In genomic region chr6:34353658-34354353, GRCm38 (mm10) we compare ENCODE assay signal across 8 mouse cellular contexts. TPM values are rescaled to one million over a fixed set of nuclear protein-coding genes. Genes with fewer than 3 reads are reported as not detected.
DNase-seq lines count a peak whose midpoint lies in the region; ATAC-seq and TF ChIP-seq lines count a peak whose summit lies in the region.

TSS of gene Akr1b8 (plus strand) at chr6:34354119.

- peak; percentile 55 for DNase-seq in kidney, postnatal 0 days (ENCODE audit: low spot score)
- DNase-seq in kidney, postnatal 25 days, result no peak
- peak; percentile 62 for DNase-seq in cerebellum, adult 11 months
- DNase-seq in limb, embryonic 11.5 days (ENCODE audit: low spot score), result peak; percentile 59
- no peak for DNase-seq in ovary, adult 18-20 months (ENCODE audit: low spot score)
- no peak for DNase-seq in thymus, adult 2 months

- peak within 1 kb of the TSS; percentile 42; the same call in 1 of the 2 replicates for H3K27ac ChIP-seq in kidney, postnatal 0 days
- no peak within 1 kb of the TSS for H3K27ac ChIP-seq in forebrain, embryonic 16.5 days (ENCODE audit: low read length)
- peak within 1 kb of the TSS; percentile 62; the same call in 1 of the 2 replicates for H3K27ac ChIP-seq in limb, embryonic 11.5 days (replicated peaks; ENCODE audit: low read depth, low read length)
- no peak within 1 kb of the TSS for H3K27ac ChIP-seq in neural tube, embryonic 13.5 days (replicated peaks)
- no peak within 1 kb of the TSS for H3K27ac ChIP-seq in thymus, adult 2 months (ENCODE audit: control insufficient read depth, insufficient read depth, low read length)

- H3K27me3 ChIP-seq in kidney, postnatal 0 days (ENCODE audit: insufficient read depth, low read length), result no peaks in the 10 kb centered on the region
- H3K27me3 ChIP-seq in forebrain, embryonic 16.5 days (replicated peaks; ENCODE audit: control insufficient read depth, insufficient read depth, low read length), result no peaks in the 10 kb centered on the region
- H3K27me3 ChIP-seq in limb, embryonic 11.5 days (ENCODE audit: control insufficient read depth, insufficient read depth, low read length), result no peaks in the 10 kb centered on the region
- H3K27me3 ChIP-seq in neural tube, embryonic 13.5 days, result no peaks in the 10 kb centered on the region
- H3K27me3 ChIP-seq in thymus, adult 2 months (ENCODE audit: control insufficient read depth, insufficient read depth, low read length), result no peaks in the 10 kb centered on the region

- H3K36me3 ChIP-seq in kidney, postnatal 0 days (ENCODE audit: insufficient read depth, low read length), result no peaks in the 10 kb centered on the region
- H3K36me3 ChIP-seq in forebrain, embryonic 16.5 days (ENCODE audit: control insufficient read depth, insufficient read depth), result no peaks in the 10 kb centered on the region
- H3K36me3 ChIP-seq in limb, embryonic 11.5 days (ENCODE audit: control insufficient read depth, insufficient read depth, low read length), result no peaks in the 10 kb centered on the region
- no peaks in the 10 kb centered on the region for H3K36me3 ChIP-seq in neural tube, embryonic 13.5 days
- H3K36me3 ChIP-seq in thymus, adult 2 months (ENCODE audit: control insufficient read depth, insufficient read depth, low read length), result no peaks in the 10 kb centered on the region

- WGBS in kidney, postnatal 0 days, result 10% methylated on average over 16 of the region's 16 CpGs
- WGBS in forebrain, embryonic 16.5 days, result 14% methylated on average over 16 of the region's 16 CpGs
- WGBS in limb, embryonic 11.5 days, result 12% methylated on average over 16 of the region's 16 CpGs
- WGBS in neural tube, embryonic 13.5 days, result 15% methylated on average over 16 of the region's 16 CpGs
- 57% methylated on average over 16 of the region's 16 CpGs for WGBS in thymus, adult 2 months

- H3K9ac ChIP-seq in kidney, postnatal 0 days (ENCODE audit: low read depth, low read length), result 0 out of 2 replicates have a peak within 1 kb of the TSS, but pooled peaks have one; percentile 42
- no peak within 1 kb of the TSS for H3K9ac ChIP-seq in forebrain, embryonic 16.5 days (replicated peaks; ENCODE audit: low read depth, low read length)
- peak within 1 kb of the TSS; percentile 47 for H3K9ac ChIP-seq in limb, embryonic 11.5 days (ENCODE audit: low read length)
- no peak within 1 kb of the TSS for H3K9ac ChIP-seq in neural tube, embryonic 13.5 days

- H3K4me3 ChIP-seq in kidney, postnatal 0 days (replicated peaks; ENCODE audit: low read depth, low read length), result peak within 1 kb of the TSS; percentile 20; the same call in 1 of the 2 replicates
- H3K4me3 ChIP-seq in forebrain, embryonic 16.5 days (replicated peaks; ENCODE audit: low read length), result 0 out of 2 replicates have a peak within 1 kb of the TSS, but pooled peaks have one; percentile 5
- H3K4me3 ChIP-seq in limb, embryonic 11.5 days (ENCODE audit: low read depth, low read length), result peak within 1 kb of the TSS; percentile 17
- peak within 1 kb of the TSS; percentile 20 for H3K4me3 ChIP-seq in neural tube, embryonic 13.5 days
- no peak within 1 kb of the TSS for H3K4me3 ChIP-seq in thymus, adult 2 months (ENCODE audit: control insufficient read depth, insufficient read depth, low read length)

- ATAC-seq in kidney, postnatal 0 days (replicated peaks; ENCODE audit: low FRiP score, low read depth), result peak; percentile 66; the same call in 1 of the 2 replicates
- no peak; the same call in 1 of the 2 replicates for ATAC-seq in forebrain, embryonic 16.5 days
- no peak for ATAC-seq in limb, embryonic 11.5 days (ENCODE audit: insufficient number of reproducible peaks, low FRiP score, low TSS enrichment, low read depth)
- ATAC-seq in neural tube, embryonic 13.5 days (ENCODE audit: low read depth), result 0 out of 2 replicates have a peak, but pooled peaks have one; percentile 32

- TF ChIP-seq POLR2A in thymus, adult 2 months (IDR thresholded peaks at IDR 0.05; ENCODE audit: control insufficient read depth, extremely low read depth, insufficient read depth, low read length, poor library complexity), result no peak

- no peaks in the 10 kb centered on the region for H3K4me1 ChIP-seq in kidney, postnatal 0 days (replicated peaks; ENCODE audit: insufficient read depth, low read length)
- H3K4me1 ChIP-seq in forebrain, embryonic 16.5 days (replicated peaks; ENCODE audit: control insufficient read depth, insufficient read depth, low read length), result peaks cover 7% of the 10 kb centered on the region; the same call in 1 of the 2 replicates
- H3K4me1 ChIP-seq in limb, embryonic 11.5 days (ENCODE audit: control insufficient read depth, insufficient read depth, low read length), result peaks cover 3% of the 10 kb centered on the region; the same call in 1 of the 2 replicates
- H3K4me1 ChIP-seq in neural tube, embryonic 13.5 days (replicated peaks), result peaks cover 8% of the 10 kb centered on the region
- 0 out of 2 replicates have a peak, but pooled peaks cover 2% of the 10 kb centered on the region for H3K4me1 ChIP-seq in thymus, adult 2 months (replicated peaks; ENCODE audit: control insufficient read depth, insufficient read depth, low read length)

- TF ChIP-seq CTCF in kidney, postnatal 0 days (IDR thresholded peaks at IDR 0.05; ENCODE audit: low read depth), result no peak
- TF ChIP-seq CTCF in thymus, adult 2 months (IDR thresholded peaks at IDR 0.05; ENCODE audit: borderline replicate concordance, control insufficient read depth, extremely low read depth, insufficient read depth, low read length, poor library complexity), result no peak

- no peaks in the 10 kb centered on the region for H3K9me3 ChIP-seq in kidney, postnatal 0 days (replicated peaks; ENCODE audit: low read length)
- no peaks in the 10 kb centered on the region for H3K9me3 ChIP-seq in forebrain, embryonic 16.5 days (ENCODE audit: control insufficient read depth, low read length)
- H3K9me3 ChIP-seq in limb, embryonic 11.5 days (ENCODE audit: control insufficient read depth, low read length), result no peaks in the 10 kb centered on the region
- no peaks in the 10 kb centered on the region for H3K9me3 ChIP-seq in neural tube, embryonic 13.5 days

- peak within 1 kb of the TSS; percentile 55 for H3K4me2 ChIP-seq in kidney, postnatal 0 days (ENCODE audit: low read length)
- H3K4me2 ChIP-seq in forebrain, embryonic 16.5 days (ENCODE audit: low read length), result peak within 1 kb of the TSS; percentile 39
- H3K4me2 ChIP-seq in limb, embryonic 11.5 days (ENCODE audit: low read depth, severe bottlenecking), result peak within 1 kb of the TSS; percentile 50
- H3K4me2 ChIP-seq in neural tube, embryonic 13.5 days, result peak within 1 kb of the TSS; percentile 45

RNA-seq across cellular contexts. Expression of gene Akr1b8, which starts in this region (rescaled TPM):
- polyA plus RNA-seq in kidney, postnatal 0 days (2015; fragmentation: Nextera tagmentation; extraction: Ambion mirVana), result 14.7 and 14.9 TPM in 2 replicates
- 1.7 and 2.2 TPM in 2 replicates for polyA plus RNA-seq in forebrain, embryonic 16.5 days (2015; fragmentation: Nextera tagmentation; extraction: Ambion mirVana)
- 9.0 and 11.1 TPM in 2 replicates for polyA plus RNA-seq in limb, embryonic 11.5 days (2014; fragmentation: Nextera tagmentation; extraction: Ambion mirVana)
- 11.3 and 14.4 TPM in 2 replicates for polyA plus RNA-seq in neural tube, embryonic 13.5 days (2015; fragmentation: Nextera tagmentation; extraction: Ambion mirVana)
- polyA plus RNA-seq in thymus, adult 2 months (2012; rRNA removed), result 1.2 and 1.4 TPM in 2 replicates

Comparison
In these comparisons a context has a peak if more than half of its experiments do, and no peak if none do; other contexts are left out.
1. DNase-seq: peak in kidney, postnatal 0 days (single experiment), cerebellum, adult 11 months (single experiment) and limb, embryonic 11.5 days (single experiment); none in kidney, postnatal 25 days (0 of 2), ovary, adult 18-20 months (single experiment) and thymus, adult 2 months (single experiment).
2. ATAC-seq: peak in kidney, postnatal 0 days (single experiment) and neural tube, embryonic 13.5 days (single experiment); none in forebrain, embryonic 16.5 days (single experiment) and limb, embryonic 11.5 days (single experiment).
3. H3K27ac ChIP-seq: peak in kidney, postnatal 0 days (single experiment) and limb, embryonic 11.5 days (single experiment); none in forebrain, embryonic 16.5 days (single experiment), neural tube, embryonic 13.5 days (single experiment) and thymus, adult 2 months (single experiment).
4. H3K9ac ChIP-seq: peak in kidney, postnatal 0 days (single experiment) and limb, embryonic 11.5 days (single experiment); none in forebrain, embryonic 16.5 days (single experiment) and neural tube, embryonic 13.5 days (single experiment).
5. Peak in every context shown above with its lines, with median percentiles within 50 percentile points of each other: H3K4me2 ChIP-seq.